Mouse (Mus musculus): ENCODE results near the gene Dapp1.

DNA sequence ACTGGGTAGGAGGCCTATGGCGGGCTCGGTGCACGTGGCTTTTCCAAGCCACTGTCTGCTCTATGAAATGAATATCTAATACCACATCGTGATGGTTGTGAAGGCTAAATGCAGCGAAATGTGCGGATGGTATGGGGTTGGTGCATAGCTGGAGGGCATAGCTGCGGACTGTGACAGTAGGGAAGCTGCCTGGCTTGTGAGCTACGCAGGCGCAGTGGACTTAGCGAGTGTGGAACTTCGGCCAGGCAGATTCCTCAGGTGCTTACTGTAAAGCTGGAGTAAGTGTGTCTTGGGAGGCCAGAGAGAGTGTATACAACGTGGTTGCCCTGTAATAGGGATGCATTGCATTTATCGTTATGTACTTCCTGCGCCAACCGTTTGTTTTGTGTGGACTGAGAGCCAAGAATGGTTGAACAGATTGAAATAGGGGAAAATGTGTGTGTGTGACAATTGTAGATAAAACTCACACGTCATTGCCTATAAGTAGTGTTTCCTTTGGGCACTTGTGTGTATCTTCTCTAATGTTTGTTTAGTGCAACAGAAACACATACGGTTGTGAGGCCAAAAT is 5.4 kb downstream of the Dapp1 start:
- TF ChIP-seq CTCF (IDR thresholded peaks at IDR 0.05; ENCODE audit: low read depth), result no peak
- peak; percentile 73 for TF ChIP-seq EP300 (IDR thresholded peaks at IDR 0.05; ENCODE audit: low read depth)

Data from liver, postnatal 0 days (tissue).